In genomic region chr8:116508721-116509120, GRCm38 (mm10) we compare ENCODE assay signal across 12 mouse cellular contexts. TPM values are rescaled to one million over a fixed set of nuclear protein-coding genes. Genes with fewer than 3 reads are reported as not detected.
A peak's percentile ranks its signal among the peaks of the same experiment; 100 is the strongest.
DNase-seq lines count a peak whose midpoint lies in the region.
"Had no signal": no experiment of that assay in that cellular context is flagged by ENCODE, and none has a peak within 500 bp of the region (broad histone marks: within the 10 kb centered on the region; RNA-seq: fewer than 3 reads in every experiment).

No protein-coding gene starts in this region.

- peak; percentile 20 for DNase-seq in urinary bladder, postnatal 14 days (ENCODE audit: low spot score)
- no peak for DNase-seq in urinary bladder, postnatal 10 days (ENCODE audit: low spot score)
- DNase-seq in fibroblast of lung, adult 2 months (ENCODE audit: low read depth) = peak; percentile 36
- DNase-seq in heart, postnatal 4 days = peak; percentile 63
- no peak for DNase-seq in layer of hippocampus, postnatal 25 days (ENCODE audit: extremely low spot score in 1 of 2, low spot score in 1 of 2)
- DNase-seq in right cerebral cortex, postnatal 10 days (ENCODE audit: low spot score in 2 of 2) = no peak
- DNase-seq in urinary bladder, adult 2 months (ENCODE audit: low spot score) = no peak
- DNase-seq: kidney, adult 18-20 months; thymus, postnatal 4 days had no signal

RNA-seq across cellular contexts. Expression of gene Dynlrb2, which starts 3.9 kb away (rescaled TPM):
- not detected for total RNA-seq in heart, postnatal 4 days (2021)
- 1 to 10 TPM; 1.6 to 1.9 TPM for total RNA-seq in layer of hippocampus, postnatal 25 days (2021)
- 0.30 TPM in 1 of 2 replicates, not detected in the other for polyA plus RNA-seq in urinary bladder, adult 2 months (2012; rRNA removed)
- total RNA-seq: G1E had no signal
- polyA plus RNA-seq: G1E; liver, embryonic 15.5 days; small intestine, adult 2 months had no signal

Comparison
In these comparisons a context has a peak if more than half of its experiments do, and no peak if none do; other contexts are left out.
1. DNase-seq: peak in urinary bladder, postnatal 14 days (single experiment), fibroblast of lung, adult 2 months (single experiment) and heart, postnatal 4 days (single experiment); none in urinary bladder, postnatal 10 days (single experiment), layer of hippocampus, postnatal 25 days (0 of 2), right cerebral cortex, postnatal 10 days (0 of 2) and urinary bladder, adult 2 months (single experiment).